Mouse (Mus musculus) cerebellum, adult 8-10 months (tissue): ENCODE data around the gene Gm21970.
"Not testable (repeated sequence)": the region's sequence is repeated elsewhere in the genome, so short reads cannot be mapped to it uniquely, and the experiment has no call there.

ENCODE experiments used
- DNase-seq: peaks from one replicate; pipeline ENCODE4 v3.0.0; 2022

Gene Gm21970

GRCm38 (mm10) chr16:91404828-91405577 lies 13.5 kb downstream of the Gm21970 start:
- no peak for DNase-seq

GRCm38 (mm10) chr16:91405640-91406584 lies 14.4 kb downstream of the Gm21970 start, which contains the start of gene Il10rb:
Gene Il10rb, plus strand, starts transcription at chr16:91406164.
- peak; percentile 27 for DNase-seq

- DNase-seq = no peak
Measured at GRCm38 (mm10) chr16:91406585-91407220, 15.2 kb downstream of the Gm21970 start.

- DNase-seq = no peak
Measured at GRCm38 (mm10) chr16:91413102-91413844, 21.8 kb downstream of the Gm21970 start.

- no peak for DNase-seq
Measured at GRCm38 (mm10) chr16:91415391-91416189, 24.1 kb downstream of the Gm21970 start.

- DNase-seq = no peak
Measured at GRCm38 (mm10) chr16:91416357-91416756, 24.8 kb downstream of the Gm21970 start.

- no peak for DNase-seq
Measured at GRCm38 (mm10) chr16:91416938-91417337, 25.4 kb downstream of the Gm21970 start.

- no peak for DNase-seq
Measured at GRCm38 (mm10) chr16:91418531-91418930, 27.0 kb downstream of the Gm21970 start.

- no peak for DNase-seq
Measured at GRCm38 (mm10) chr16:91425816-91426215, 34.3 kb downstream of the Gm21970 start.

GRCm38 (mm10) chr16:91426586-91426985 lies 35.1 kb downstream of the Gm21970 start:
- no peak for DNase-seq

GRCm38 (mm10) chr16:91427461-91427860 lies 35.9 kb downstream of the Gm21970 start:
- DNase-seq = no peak

GRCm38 (mm10) chr16:91428259-91428865 lies 36.8 kb downstream of the Gm21970 start:
- DNase-seq = no peak

- no peak for DNase-seq
Measured at GRCm38 (mm10) chr16:91432720-91433328, 41.3 kb downstream of the Gm21970 start.

GRCm38 (mm10) chr16:91433329-91433933 lies 41.9 kb downstream of the Gm21970 start:
- DNase-seq = no peak

GRCm38 (mm10) chr16:91434119-91434518 lies 42.6 kb downstream of the Gm21970 start:
- no peak for DNase-seq

- DNase-seq = no peak
Measured at GRCm38 (mm10) chr16:91438081-91438480, 46.6 kb downstream of the Gm21970 start.

GRCm38 (mm10) chr16:91438599-91438998 lies 47.1 kb downstream of the Gm21970 start:
- DNase-seq = not testable (repeated sequence)

GRCm38 (mm10) chr16:91441366-91441765 lies 49.8 kb downstream of the Gm21970 start:
- DNase-seq = no peak

GRCm38 (mm10) chr16:91441811-91442240 lies 50.3 kb downstream of the Gm21970 start:
- no peak for DNase-seq

- DNase-seq = no peak
Measured at GRCm38 (mm10) chr16:91442446-91442845, 50.9 kb downstream of the Gm21970 start.
